10 mouse cellular contexts compared by ENCODE assay signal in genomic region chr5:149488360-149489021, GRCm38 (mm10). TPM values are rescaled to one million over a fixed set of nuclear protein-coding genes. Genes with fewer than 3 reads are reported as not detected.
DNase-seq lines count a peak whose midpoint lies in the region; ATAC-seq lines count a peak whose summit lies in the region.
"Had no signal": no experiment of that assay in that cellular context is flagged by ENCODE, and none has a peak within 500 bp of the region (broad histone marks: within the 10 kb centered on the region; RNA-seq: fewer than 3 reads in every experiment).

No protein-coding gene starts in this region.

- no peaks in the 10 kb centered on the region for H3K36me3 ChIP-seq in hindbrain, embryonic 13.5 days
- H3K36me3 ChIP-seq: liver, embryonic 12.5 days had no signal

- H3K27me3 ChIP-seq in hindbrain, embryonic 13.5 days, result no peaks in the 10 kb centered on the region
- H3K27me3 ChIP-seq: liver, embryonic 12.5 days had no signal

- no peaks in the 10 kb centered on the region for H3K9me3 ChIP-seq in hindbrain, embryonic 13.5 days
- H3K9me3 ChIP-seq: liver, embryonic 12.5 days had no signal

- H3K27ac ChIP-seq in hindbrain, embryonic 13.5 days, result peak overlapping the region; percentile 97
- H3K27ac ChIP-seq: liver, embryonic 12.5 days had no signal

- peak overlapping the region; percentile 55 for H3K4me2 ChIP-seq in hindbrain, embryonic 13.5 days
- H3K4me2 ChIP-seq: liver, embryonic 12.5 days had no signal

- no peak overlapping the region for H3K4me3 ChIP-seq in hindbrain, embryonic 13.5 days
- H3K4me3 ChIP-seq: liver, embryonic 12.5 days had no signal

- DNase-seq in embryo, embryonic 10 days (ENCODE audit: low spot score), result peak; percentile 62
- no peak for DNase-seq in embryo, embryonic 9.5 days (ENCODE audit: extremely low spot score)
- peak; percentile 9 for DNase-seq in ovary, postnatal 36 days (ENCODE audit: low spot score)
- no peak for DNase-seq in ovary, postnatal 14 days (ENCODE audit: low spot score)
- no peak for DNase-seq in lung, postnatal 25 days (ENCODE audit: low spot score)
- no peak for DNase-seq in left cerebral cortex, adult 18-20 months (ENCODE audit: low spot score in 2 of 2)

- 16% methylated on average over 11 of the region's 11 CpGs for WGBS in hindbrain, embryonic 13.5 days

- H3K9ac ChIP-seq in hindbrain, embryonic 13.5 days, result peak overlapping the region; percentile 66
- H3K9ac ChIP-seq: liver, embryonic 12.5 days had no signal

- peaks cover 38% of the 10 kb centered on the region for H3K4me1 ChIP-seq in hindbrain, embryonic 13.5 days (replicated peaks)
- H3K4me1 ChIP-seq: liver, embryonic 12.5 days had no signal

- ATAC-seq in hindbrain, embryonic 13.5 days (ENCODE audit: low FRiP score), result peak; percentile 70
- no peak for ATAC-seq in erythroblast, adult 5-6 weeks (replicated peaks; ENCODE audit: low FRiP score, poor library complexity, severe bottlenecking)
- ATAC-seq: liver, embryonic 12.5 days had no signal

RNA-seq across cellular contexts. Expression of gene Wdr95, which starts 40.0 kb away (rescaled TPM):
- 0.10 and 0.84 TPM in 2 replicates for polyA plus RNA-seq in hindbrain, embryonic 13.5 days (2015; fragmentation: Nextera tagmentation; extraction: Ambion mirVana)
- total RNA-seq in erythroblast, adult 5-6 weeks (2015; ENCODE audit: low replicate concordance), result not detected in 2 replicates
- not detected in 2 replicates for total RNA-seq in erythroblast, adult 5-6 weeks (2017; ENCODE audit: low replicate concordance)
- under 1 TPM; 0.14 to 0.35 TPM for total RNA-seq in left cerebral cortex, adult 18-20 months (2021)
- polyA plus RNA-seq: heart, embryonic 14.5 days; liver, embryonic 12.5 days had no signal

RNA-seq across cellular contexts. Expression of gene Tex26, which starts 49.0 kb away (rescaled TPM):
- polyA plus RNA-seq in hindbrain, embryonic 13.5 days (2015; fragmentation: Nextera tagmentation; extraction: Ambion mirVana), result 0.93 and 1.5 TPM in 2 replicates
- not detected in 2 replicates for total RNA-seq in erythroblast, adult 5-6 weeks (2015; ENCODE audit: low replicate concordance)
- not detected in 2 replicates for total RNA-seq in erythroblast, adult 5-6 weeks (2017; ENCODE audit: low replicate concordance)
- total RNA-seq in left cerebral cortex, adult 18-20 months (2021), result under 1 TPM in 1 of 2 experiments, not detected in 1; 0.54 TPM

Comparison
In these comparisons a context has a peak if more than half of its experiments do, and no peak if none do; other contexts are left out.
1. DNase-seq: peak in embryo, embryonic 10 days (single experiment) and ovary, postnatal 36 days (single experiment); none in embryo, embryonic 9.5 days (single experiment), ovary, postnatal 14 days (single experiment), lung, postnatal 25 days (single experiment) and left cerebral cortex, adult 18-20 months (0 of 2).